Mouse (Mus musculus): ENCODE data around the gene Pphln1.

The Pphln1 gene

GRCm38 (mm10) chr15:93504808-93505207 is 106.7 kb downstream of the Pphln1 start:
- DNase-seq = no peak

GRCm38 (mm10) chr15:93510690-93511336 is 112.7 kb downstream of the Pphln1 start:
- DNase-seq = no peak

- no peak for DNase-seq
Measured at GRCm38 (mm10) chr15:93512437-93512836, 114.3 kb downstream of the Pphln1 start.

GRCm38 (mm10) chr15:93513939-93514341 is 115.8 kb downstream of the Pphln1 start:
- DNase-seq = peak; percentile 62 to 81

GRCm38 (mm10) chr15:93515316-93515715 is 117.2 kb downstream of the Pphln1 start:
- peak; percentile 40 to 59 for DNase-seq

GRCm38 (mm10) chr15:93517022-93517565 is 118.9 kb downstream of the Pphln1 start:
- DNase-seq = no peak

GRCm38 (mm10) chr15:93518143-93518902 is 120.2 kb downstream of the Pphln1 start:
- peak; percentile 61 for DNase-seq

- DNase-seq = peak; percentile 89 to 91
Measured at GRCm38 (mm10) chr15:93518941-93519835, 121.0 kb downstream of the Pphln1 start.

- DNase-seq = no peak
Measured at GRCm38 (mm10) chr15:93519836-93520826, 122.0 kb downstream of the Pphln1 start.

GRCm38 (mm10) chr15:93521088-93521786 is 123.1 kb downstream of the Pphln1 start:
- DNase-seq = no peak

- no peak for DNase-seq
Measured at GRCm38 (mm10) chr15:93521787-93522180, 123.6 kb downstream of the Pphln1 start.

- no peak for DNase-seq
Measured at GRCm38 (mm10) chr15:93525305-93525917, 127.3 kb downstream of the Pphln1 start.

GRCm38 (mm10) chr15:93529831-93530702 is 131.9 kb downstream of the Pphln1 start:
- no peak for DNase-seq

GRCm38 (mm10) chr15:93530703-93531032 is 132.5 kb downstream of the Pphln1 start:
- no peak for DNase-seq

- DNase-seq = no peak
Measured at GRCm38 (mm10) chr15:93536191-93536590, 138.0 kb downstream of the Pphln1 start.

GRCm38 (mm10) chr15:93537745-93538144 is 139.6 kb downstream of the Pphln1 start:
- no peak for DNase-seq

GRCm38 (mm10) chr15:93538551-93539205 is 140.5 kb downstream of the Pphln1 start:
- DNase-seq = no peak

- DNase-seq = no peak
Measured at GRCm38 (mm10) chr15:93539415-93539814, 141.3 kb downstream of the Pphln1 start.

All from kidney, postnatal 25 days (tissue).